Mouse (Mus musculus): ENCODE results near the gene Dtnb. TPM values are rescaled to one million over a fixed set of nuclear protein-coding genes. Genes with fewer than 3 reads are reported as not detected.
"Not testable (repeated sequence)": the region's sequence is repeated elsewhere in the genome, so short reads cannot be mapped to it uniquely, and the experiment has no call there.

Dtnb gene
- polyA plus RNA-seq, 1 experiment from 2014 or later, result 58.5 TPM

GRCm38 (mm10) chr12:3671117-3671516 lies 98.9 kb downstream of the Dtnb start:
- no peak overlapping the region for H3K27ac ChIP-seq (replicated peaks)
- H3K36me3 ChIP-seq, result peaks cover 6% of the 10 kb centered on the region
- 0 out of 2 replicates have a peak, but pooled peaks cover 3% of the 10 kb centered on the region for H3K4me1 ChIP-seq (replicated peaks)
- no peaks in the 10 kb centered on the region for H3K9me3 ChIP-seq
- WGBS, result 79% methylated on average over 4 of the region's 4 CpGs
- H3K4me2 ChIP-seq, result no peak overlapping the region
- no peak for ATAC-seq (ENCODE audit: low FRiP score, low read depth)
- no peak overlapping the region for H3K4me3 ChIP-seq
- H3K9ac ChIP-seq, result no peak overlapping the region
- H3K27me3 ChIP-seq, result no peaks in the 10 kb centered on the region

GRCm38 (mm10) chr12:3672786-3673185 lies 100.6 kb downstream of the Dtnb start:
- H3K9me3 ChIP-seq, result no peaks in the 10 kb centered on the region
- H3K4me3 ChIP-seq, result no peak overlapping the region
- H3K9ac ChIP-seq, result no peak overlapping the region
- peaks cover 6% of the 10 kb centered on the region for H3K36me3 ChIP-seq
- H3K27me3 ChIP-seq, result no peaks in the 10 kb centered on the region
- WGBS, result 85% methylated on average over 9 of the region's 9 CpGs
- H3K27ac ChIP-seq (replicated peaks), result no peak overlapping the region
- H3K4me2 ChIP-seq, result no peak overlapping the region
- no peak for ATAC-seq (ENCODE audit: low FRiP score, low read depth)
- H3K4me1 ChIP-seq (replicated peaks), result 0 out of 2 replicates have a peak, but pooled peaks cover 3% of the 10 kb centered on the region

GRCm38 (mm10) chr12:3673886-3674285 lies 101.7 kb downstream of the Dtnb start:
- 65% methylated on average over 8 of the region's 8 CpGs for WGBS
- no peak overlapping the region for H3K27ac ChIP-seq (replicated peaks)
- H3K4me2 ChIP-seq, result no peak overlapping the region
- H3K36me3 ChIP-seq, result peaks cover 6% of the 10 kb centered on the region
- no peak for ATAC-seq (ENCODE audit: low FRiP score, low read depth)
- H3K4me3 ChIP-seq, result no peak overlapping the region
- H3K27me3 ChIP-seq, result no peaks in the 10 kb centered on the region
- 0 out of 2 replicates have a peak, but pooled peaks cover 3% of the 10 kb centered on the region for H3K4me1 ChIP-seq (replicated peaks)
- no peaks in the 10 kb centered on the region for H3K9me3 ChIP-seq
- H3K9ac ChIP-seq, result no peak overlapping the region

- Histone ChIP-seq H3K27me3 (no peaks in the 10 kb centered on the region), H3K9ac (no peak overlapping the region), H3K36me3 (no peaks in the 10 kb centered on the region), H3K27ac (replicated peaks) (no peak overlapping the region), H3K9me3 (no peaks in the 10 kb centered on the region), H3K4me3 (no peak overlapping the region), H3K4me2 (no peak overlapping the region), H3K4me1 (replicated peaks) (0 out of 2 replicates have a peak, but pooled peaks cover 3% of the 10 kb centered on the region)
- no peak for ATAC-seq (ENCODE audit: low FRiP score, low read depth)
- WGBS, result 89% methylated on average over 9 of the region's 9 CpGs
These were observed 102.7 kb downstream of the Dtnb start for GRCm38 (mm10) chr12:3674913-3675312.

GRCm38 (mm10) chr12:3680721-3681120 lies 108.5 kb downstream of the Dtnb start:
- 84% methylated on average over 5 of the region's 5 CpGs for WGBS
- no peak for ATAC-seq (ENCODE audit: low FRiP score, low read depth)
- H3K4me1 ChIP-seq (replicated peaks), result no peaks in the 10 kb centered on the region

GRCm38 (mm10) chr12:3683041-3683440 lies 110.9 kb downstream of the Dtnb start:
- 49% methylated on average over 8 of the region's 8 CpGs for WGBS
- no peaks in the 10 kb centered on the region for H3K9me3 ChIP-seq

More at GRCm38 (mm10) chr12:3680721-3681120, 108.5 kb downstream of the Dtnb start:
- Histone ChIP-seq H3K4me3 (no peak overlapping the region), H3K9me3 (no peaks in the 10 kb centered on the region), H3K27ac (replicated peaks) (no peak overlapping the region), H3K36me3 (no peaks in the 10 kb centered on the region), H3K9ac (no peak overlapping the region), H3K4me2 (no peak overlapping the region), H3K27me3 (no peaks in the 10 kb centered on the region)

GRCm38 (mm10) chr12:3686419-3686940 lies 114.3 kb downstream of the Dtnb start:
- Histone ChIP-seq H3K9me3 (no peaks in the 10 kb centered on the region), H3K4me1 (replicated peaks) (no peaks in the 10 kb centered on the region), H3K4me2 (no peak overlapping the region), H3K27me3 (no peaks in the 10 kb centered on the region), H3K4me3 (no peak overlapping the region), H3K27ac (replicated peaks) (no peak overlapping the region), H3K36me3 (peaks cover 6% of the 10 kb centered on the region; the same call in 1 of the 2 replicates), H3K9ac (no peak overlapping the region)
- 89% methylated on average over 7 of the region's 7 CpGs for WGBS
- ATAC-seq (ENCODE audit: low FRiP score, low read depth), result no peak

More at GRCm38 (mm10) chr12:3683041-3683440, 110.9 kb downstream of the Dtnb start:
- Histone ChIP-seq H3K4me2 (no peak overlapping the region), H3K27ac (replicated peaks) (no peak overlapping the region), H3K4me1 (replicated peaks) (no peaks in the 10 kb centered on the region), H3K4me3 (no peak overlapping the region), H3K27me3 (no peaks in the 10 kb centered on the region), H3K9ac (no peak overlapping the region), H3K36me3 (peaks cover 6% of the 10 kb centered on the region; the same call in 1 of the 2 replicates)
- no peak for ATAC-seq (ENCODE audit: low FRiP score, low read depth)

GRCm38 (mm10) chr12:3690926-3691529 lies 118.8 kb downstream of the Dtnb start:
- not testable (repeated sequence) for H3K4me3 ChIP-seq; H3K27ac ChIP-seq (replicated peaks); H3K27me3 ChIP-seq; H3K9me3 ChIP-seq; H3K4me2 ChIP-seq; H3K9ac ChIP-seq; H3K36me3 ChIP-seq; ATAC-seq (ENCODE audit: low FRiP score, low read depth); H3K4me1 ChIP-seq (replicated peaks)
- 93% methylated on average over 17 of the region's 17 CpGs for WGBS

GRCm38 (mm10) chr12:3692795-3693392 lies 120.7 kb downstream of the Dtnb start:
- Histone ChIP-seq H3K4me2 (no peak overlapping the region), H3K27ac (replicated peaks) (no peak overlapping the region), H3K27me3 (no peaks in the 10 kb centered on the region), H3K36me3 (no peaks in the 10 kb centered on the region), H3K4me3 (no peak overlapping the region), H3K9me3 (no peaks in the 10 kb centered on the region), H3K9ac (no peak overlapping the region), H3K4me1 (replicated peaks) (no peaks in the 10 kb centered on the region)
- ATAC-seq (ENCODE audit: low FRiP score, low read depth), result no peak
- 81% methylated on average over 6 of the region's 6 CpGs for WGBS

GRCm38 (mm10) chr12:3695741-3696501 lies 123.7 kb downstream of the Dtnb start:
- Histone ChIP-seq H3K36me3 (no peaks in the 10 kb centered on the region), H3K27ac (replicated peaks) (0 out of 2 replicates have a peak overlapping the region, but pooled peaks have one; percentile 5), H3K9ac (no peak overlapping the region), H3K4me1 (replicated peaks) (no peaks in the 10 kb centered on the region), H3K4me3 (no peak overlapping the region), H3K4me2 (no peak overlapping the region), H3K27me3 (no peaks in the 10 kb centered on the region), H3K9me3 (no peaks in the 10 kb centered on the region)
- WGBS, result 72% methylated on average over 5 of the region's 5 CpGs
- no peak for ATAC-seq (ENCODE audit: low FRiP score, low read depth)

- H3K27ac ChIP-seq (replicated peaks), result no peak overlapping the region
- H3K27me3 ChIP-seq, result no peaks in the 10 kb centered on the region
- no peaks in the 10 kb centered on the region for H3K36me3 ChIP-seq
- H3K9me3 ChIP-seq, result no peaks in the 10 kb centered on the region
- H3K4me2 ChIP-seq, result no peak overlapping the region
- WGBS, result 90% methylated on average over 4 of the region's 4 CpGs
- ATAC-seq (ENCODE audit: low FRiP score, low read depth), result no peak
- H3K4me3 ChIP-seq, result no peak overlapping the region
- H3K4me1 ChIP-seq (replicated peaks), result no peaks in the 10 kb centered on the region
- no peak overlapping the region for H3K9ac ChIP-seq
These were observed 128.3 kb downstream of the Dtnb start for GRCm38 (mm10) chr12:3700503-3700902.

- Histone ChIP-seq H3K27ac (replicated peaks) (no peak overlapping the region), H3K9me3 (no peaks in the 10 kb centered on the region), H3K36me3 (no peaks in the 10 kb centered on the region), H3K9ac (no peak overlapping the region), H3K4me3 (no peak overlapping the region), H3K27me3 (no peaks in the 10 kb centered on the region), H3K4me1 (replicated peaks) (no peaks in the 10 kb centered on the region), H3K4me2 (no peak overlapping the region)
- 91% methylated on average over 7 of the region's 7 CpGs for WGBS
- ATAC-seq (ENCODE audit: low FRiP score, low read depth), result no peak
These were observed 130.7 kb downstream of the Dtnb start for GRCm38 (mm10) chr12:3702903-3703302.
